Mouse (Mus musculus) spleen, adult 2 months (tissue): Measurements from ENCODE around the gene Gadd45b.

Experiments used
- CTCF ChIP-seq: fragments of 200-500 bp; IDR thresholded peaks from 2 replicates; pipeline ENCODE4 v1.5.1; 2011; ENCODE audit warnings: mild to moderate bottlenecking, inconsistent platforms; ENCODE audit not compliant: insufficient read depth, insufficient read length, insufficient replicate concordance; ENCODE audit errors: extremely low read depth
- POLR2A ChIP-seq: fragments of 200-500 bp; IDR thresholded peaks from 2 replicates; pipeline ENCODE4 v1.6.1; 2011; ENCODE audit warnings: low read depth, low read length, inconsistent platforms

GRCm38 (mm10) chr10:80904004-80904693 lies 25.7 kb upstream of the Gadd45b start:
- TF ChIP-seq CTCF (no peak), POLR2A (no peak)
